Comparison of ENCODE assay signal across 8 mouse cellular contexts in genomic region chr7:30419561-30420499, GRCm38 (mm10). TPM values are rescaled to one million over a fixed set of nuclear protein-coding genes. Genes with fewer than 3 reads are reported as not detected.
DNase-seq lines count a peak whose midpoint lies in the region; ATAC-seq and TF ChIP-seq lines count a peak whose summit lies in the region.

Gene Hcst (minus strand): TSS chr7:30419854.

- no peak for ATAC-seq in heart, embryonic 16.5 days (replicated peaks; ENCODE audit: extremely low read depth, insufficient read depth, low FRiP score)

- peaks cover 5% of the 10 kb centered on the region; the same call in 1 of the 2 replicates for H3K27me3 ChIP-seq in heart, embryonic 16.5 days (ENCODE audit: control insufficient read depth, insufficient read depth, low read length)
- H3K27me3 ChIP-seq in thymus, adult 2 months (ENCODE audit: control insufficient read depth, insufficient read depth, low read length) = no peaks in the 10 kb centered on the region

- peak; percentile 45; the same call in 1 of the 2 replicates for TF ChIP-seq CTCF in thymus, adult 2 months (IDR thresholded peaks at IDR 0.05; ENCODE audit: borderline replicate concordance, control insufficient read depth, extremely low read depth, insufficient read depth, low read length, poor library complexity)
- TF ChIP-seq CTCF in left cerebral cortex, adult 2 months (IDR thresholded peaks at IDR 0.05) = no peak

- peaks cover 13% of the 10 kb centered on the region for H3K4me1 ChIP-seq in heart, embryonic 16.5 days (ENCODE audit: control insufficient read depth, insufficient read depth, low read length)
- H3K4me1 ChIP-seq in brown adipose tissue, adult 24 weeks (ENCODE audit: control insufficient read depth, insufficient read depth, insufficient read length, low read length) = no peaks in the 10 kb centered on the region
- H3K4me1 ChIP-seq in thymus, adult 2 months (replicated peaks; ENCODE audit: control insufficient read depth, insufficient read depth, low read length) = peaks cover 46% of the 10 kb centered on the region

- peak within 1 kb of the TSS; percentile 9; the same call in 1 of the 2 replicates for H3K4me3 ChIP-seq in heart, embryonic 16.5 days (ENCODE audit: low read length)
- peak within 1 kb of the TSS; percentile 45 for H3K4me3 ChIP-seq in brown adipose tissue, adult 24 weeks (ENCODE audit: insufficient read depth, low read depth, low read length)
- H3K4me3 ChIP-seq in thymus, adult 2 months (ENCODE audit: control insufficient read depth, insufficient read depth, low read length) = peak within 1 kb of the TSS; percentile 51
- no peak within 1 kb of the TSS for H3K4me3 ChIP-seq in left cerebral cortex, adult 2 months

- H3K36me3 ChIP-seq in heart, embryonic 16.5 days (ENCODE audit: control insufficient read depth, insufficient read depth) = no peaks in the 10 kb centered on the region
- peaks cover 8% of the 10 kb centered on the region for H3K36me3 ChIP-seq in thymus, adult 2 months (ENCODE audit: control insufficient read depth, insufficient read depth, low read length)

- intact Hi-C loops in left cerebral cortex, adult 2 months (cut with DNase I) = no loop called here

- TF ChIP-seq POLR2A in thymus, adult 2 months (IDR thresholded peaks at IDR 0.05; ENCODE audit: control insufficient read depth, extremely low read depth, insufficient read depth, low read length, poor library complexity) = 0 out of 2 replicates have a peak, but pooled peaks have one; percentile 31

- WGBS in heart, embryonic 16.5 days = 45% methylated on average over 10 of the region's 10 CpGs
- 7% methylated on average over 10 of the region's 10 CpGs for WGBS in thymus, adult 2 months

- no peak for DNase-seq in heart, postnatal 4 days
- DNase-seq in lung, postnatal 10 days = peak; percentile 25
- peak; percentile 67 for DNase-seq in thymus, adult 2 months
- DNase-seq in ovary, postnatal 10 days (ENCODE audit: low spot score) = no peak
- DNase-seq in adrenal gland, postnatal 36 days = no peak
- DNase-seq in left cerebral cortex, adult 2 months (ENCODE audit: extremely low spot score in 1 of 2, low spot score in 2 of 2) = no peak

- H3K9ac ChIP-seq in heart, embryonic 16.5 days (ENCODE audit: low read length) = no peak within 1 kb of the TSS

- 0 out of 2 replicates have a peak, but pooled peaks cover 4% of the 10 kb centered on the region for H3K9me3 ChIP-seq in heart, embryonic 16.5 days (replicated peaks; ENCODE audit: control insufficient read depth, low read length)

- peak within 1 kb of the TSS; percentile 5; the same call in 1 of the 2 replicates for H3K4me2 ChIP-seq in heart, embryonic 16.5 days (ENCODE audit: low read depth, low read length)

- H3K27ac ChIP-seq in heart, embryonic 16.5 days (ENCODE audit: low read length) = peak within 1 kb of the TSS; percentile 26; the same call in 1 of the 2 replicates
- H3K27ac ChIP-seq in brown adipose tissue, adult 24 weeks (replicated peaks; ENCODE audit: low read depth, low read length) = peak within 1 kb of the TSS; percentile 90
- peak within 1 kb of the TSS; percentile 95 for H3K27ac ChIP-seq in thymus, adult 2 months (ENCODE audit: control insufficient read depth, insufficient read depth, low read length)
- H3K27ac ChIP-seq in left cerebral cortex, adult 2 months = no peak within 1 kb of the TSS

RNA-seq across cellular contexts. Expression of gene Hcst, which starts in this region (rescaled TPM):
- 2.2 and 4.6 TPM in 2 replicates for polyA plus RNA-seq in heart, embryonic 16.5 days (2015; fragmentation: Nextera tagmentation; extraction: Ambion mirVana)
- total RNA-seq in heart, postnatal 4 days (2021) = under 1 TPM in 1 of 2 experiments, not detected in 1; 0.88 TPM
- polyA plus RNA-seq in brown adipose tissue, adult 24 weeks (2012; ENCODE audit: insufficient read depth, insufficient read length, missing spikeins) = 2.5 and 2.8 TPM in 2 replicates
- polyA plus RNA-seq in thymus, adult 2 months (2012; rRNA removed) = 212 and 279 TPM in 2 replicates
- total RNA-seq in adrenal gland, postnatal 36 days (2021) = 1 to 10 TPM; 1.8 to 2.0 TPM
- 1 to 10 TPM in 1 of 2 experiments, not detected in 1; 3.1 TPM for total RNA-seq in left cerebral cortex, adult 2 months (2021)

Comparison
In these comparisons a context has a peak if more than half of its experiments do, and no peak if none do; other contexts are left out.
1. RNA of gene Hcst (polyA plus RNA-seq): 212 to 279 TPM in thymus, adult 2 months; 2.2 to 4.6 TPM in heart, embryonic 16.5 days and 2.5 to 2.8 TPM in brown adipose tissue, adult 24 weeks; every median in the first group is over 10 times any median in the second.
2. DNase-seq: peak in lung, postnatal 10 days (single experiment) and thymus, adult 2 months (single experiment); none in heart, postnatal 4 days (single experiment), ovary, postnatal 10 days (single experiment), adrenal gland, postnatal 36 days (0 of 2) and left cerebral cortex, adult 2 months (0 of 2).